Mouse (Mus musculus): ENCODE measurements around the gene Tomm20.
"Not testable (repeated sequence)": the region's sequence is repeated elsewhere in the genome, so short reads cannot be mapped to it uniquely, and the experiment has no call there.

Gene Tomm20

DNA sequence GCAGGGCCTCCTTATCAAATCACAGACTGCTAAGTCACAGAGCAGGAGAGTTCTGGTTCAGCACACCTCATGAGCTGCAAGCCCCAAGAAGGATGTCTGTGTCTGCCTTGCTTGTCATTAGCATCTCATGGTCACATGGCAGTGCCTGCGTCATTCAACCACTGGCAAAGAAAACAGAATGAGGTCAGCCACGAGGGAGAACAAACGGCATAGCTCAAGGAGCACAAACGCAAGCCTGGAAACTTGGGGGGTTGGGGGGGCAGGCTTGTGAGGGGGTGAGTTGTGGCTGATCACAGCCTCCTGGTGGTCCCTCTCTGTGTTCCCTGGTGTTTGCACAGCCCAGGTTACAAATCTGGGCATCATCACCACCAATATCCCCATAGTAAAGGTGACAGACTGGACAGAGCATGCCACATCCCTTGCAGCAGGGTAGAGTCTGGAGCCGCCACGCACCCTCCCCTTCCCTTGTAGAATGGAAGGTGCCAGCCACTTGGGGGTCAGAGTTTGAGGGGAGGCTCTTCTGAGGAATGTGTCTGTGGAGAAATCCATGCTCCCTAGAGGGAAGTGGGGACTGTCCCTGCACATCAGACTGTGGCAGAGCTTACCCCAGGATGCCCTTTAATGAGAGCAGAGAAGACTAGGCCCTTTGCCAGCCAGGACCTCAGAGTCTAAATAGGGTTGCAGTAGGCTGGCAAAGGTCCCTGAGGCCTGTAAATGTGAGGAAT lies 61.3 kb downstream of the Tomm20 start:
- DNase-seq (ENCODE audit: low spot score in 2 of 2) = peak; percentile 24 to 66

GRCm38 (mm10) chr8:126883752-126884151 lies 61.9 kb downstream of the Tomm20 start:
- DNase-seq (ENCODE audit: low spot score in 2 of 2) = no peak

- DNase-seq (ENCODE audit: low spot score in 2 of 2) = not testable (repeated sequence)
Measured at GRCm38 (mm10) chr8:126882586-126882985, 63.1 kb downstream of the Tomm20 start.

DNA sequence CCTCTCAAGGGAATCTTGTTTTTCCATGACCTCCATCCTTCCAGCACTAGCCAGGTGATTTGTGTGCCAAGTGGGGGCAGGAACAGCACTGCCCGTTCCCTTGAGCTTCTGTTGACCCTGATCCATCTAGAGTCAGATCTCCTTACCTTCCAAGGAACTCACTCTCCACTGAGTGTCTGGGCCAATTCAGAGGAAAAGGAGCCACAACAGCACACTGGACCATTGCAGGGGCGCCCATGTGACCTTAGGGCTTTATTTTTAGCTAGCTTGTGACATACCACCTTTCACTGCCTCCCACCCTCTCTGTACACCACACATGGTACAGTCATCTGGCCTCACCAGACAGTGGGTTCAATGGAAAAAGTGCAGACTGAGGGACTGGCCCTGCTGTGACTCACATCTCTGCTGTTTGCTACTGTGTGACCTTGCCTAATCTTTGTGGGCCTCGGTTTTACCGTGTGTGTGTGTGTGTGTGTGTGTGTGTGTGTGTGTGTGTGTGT lies 64.0 kb downstream of the Tomm20 start:
- DNase-seq (ENCODE audit: low spot score in 2 of 2) = no peak

All from frontal cortex, postnatal 36 days (tissue).